Mouse (Mus musculus) megakaryocyte-erythroid progenitor cell, adult 5-6 weeks (primary cell): Measurements from ENCODE around the gene Hivep3. TPM values are rescaled to one million over a fixed set of nuclear protein-coding genes. Genes with fewer than 3 reads are reported as not detected.

ENCODE experiments used
- ATAC-seq: replicated peaks from 2 replicates; pipeline ENCODE4 v1.8.0; 2016; ENCODE audit warnings: mild to moderate bottlenecking, inconsistent platforms; ENCODE audit not compliant: severe bottlenecking, poor library complexity, low FRiP score, low TSS enrichment
- total RNA-seq, 2 experiments: library from RNA; stranded (forward) in 1 of 2; stranded (reverse) in 1 of 2; fragments of 200-1000, 215-1000 nt in 1 of 2; fragments of >200 nt in 1 of 2; fragmentation: Nextera tagmentation in 1 of 2; gene quantifications; 2 replicates each; pipeline ENCODE4 v1.2.3; 2014 to 2017

The Hivep3 gene
- total RNA-seq, 2 experiments from 2014 or later: 2.5 to 2.9 TPM

GRCm38 (mm10) chr4:120106362-120106761, 372.8 kb downstream of the Hivep3 start:
- ATAC-seq: no peak

- ATAC-seq: no peak
Observed at GRCm38 (mm10) chr4:120107787-120108186, 374.2 kb downstream of the Hivep3 start.

GRCm38 (mm10) chr4:120115516-120115915, 381.9 kb downstream of the Hivep3 start:
- no peak for ATAC-seq

DNA sequence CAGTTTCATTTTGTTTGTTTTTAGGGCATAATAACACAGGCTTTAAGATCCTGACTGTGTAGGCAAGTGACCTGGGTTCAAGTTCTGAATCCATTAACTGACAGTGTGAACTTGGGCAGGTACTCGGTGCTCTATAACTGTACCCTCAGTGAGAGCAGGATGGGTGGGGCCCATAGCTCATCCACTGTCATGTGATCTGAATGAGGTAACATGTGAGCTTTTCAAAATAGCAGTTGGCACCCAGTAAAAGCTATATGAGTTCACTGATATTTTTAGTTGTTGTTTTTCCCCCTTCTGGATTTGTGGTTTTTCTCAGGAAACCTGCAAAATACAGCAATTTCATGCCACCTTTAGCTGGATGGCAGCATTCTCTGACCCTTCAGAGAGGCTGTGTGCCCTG, 382.7 kb downstream of the Hivep3 start:
- ATAC-seq: no peak

GRCm38 (mm10) chr4:120120276-120120675, 386.7 kb downstream of the Hivep3 start:
- ATAC-seq: peak; percentile 86

- no peak for ATAC-seq
Observed at GRCm38 (mm10) chr4:120124656-120125055, 391.1 kb downstream of the Hivep3 start.

DNA sequence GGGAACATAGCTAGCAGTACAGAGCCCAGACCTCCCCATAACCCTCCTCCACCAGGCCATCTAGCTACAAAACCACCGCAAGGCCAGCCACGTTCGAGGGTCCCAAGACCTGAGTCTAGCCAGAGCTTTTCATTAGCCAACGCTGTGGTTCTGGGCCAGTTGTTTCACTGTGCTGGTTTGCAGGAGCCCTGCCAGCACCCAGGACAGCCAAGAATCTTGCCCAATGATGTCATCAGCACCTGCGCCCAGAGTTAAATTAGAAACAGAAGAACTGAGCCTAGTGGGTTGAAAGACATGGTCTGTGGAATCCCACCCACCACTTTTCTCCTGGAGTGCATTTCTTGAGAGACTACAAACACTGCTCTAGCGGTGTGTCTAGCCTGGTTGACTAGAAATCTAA, 392.5 kb downstream of the Hivep3 start:
- ATAC-seq: no peak

DNA sequence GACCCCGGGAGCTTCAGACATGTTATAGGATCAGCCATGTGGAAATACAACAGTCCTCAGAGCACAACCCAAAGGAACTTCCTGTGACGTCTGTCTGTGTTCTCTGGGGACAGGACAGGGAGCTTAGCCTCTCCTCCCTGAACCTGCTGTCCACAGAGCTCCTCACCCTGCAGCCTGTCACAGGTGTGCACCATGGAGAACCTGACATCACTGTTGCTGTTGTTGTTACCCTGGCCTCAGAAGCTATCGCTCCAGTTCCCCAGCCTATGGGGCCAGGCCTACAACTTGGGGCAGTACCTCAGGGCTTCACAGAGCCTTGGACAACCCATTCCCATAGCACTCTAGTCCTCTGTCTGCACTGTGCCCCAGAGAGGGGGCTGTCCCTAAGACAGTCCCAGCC, 393.7 kb downstream of the Hivep3 start:
- ATAC-seq: no peak

DNA sequence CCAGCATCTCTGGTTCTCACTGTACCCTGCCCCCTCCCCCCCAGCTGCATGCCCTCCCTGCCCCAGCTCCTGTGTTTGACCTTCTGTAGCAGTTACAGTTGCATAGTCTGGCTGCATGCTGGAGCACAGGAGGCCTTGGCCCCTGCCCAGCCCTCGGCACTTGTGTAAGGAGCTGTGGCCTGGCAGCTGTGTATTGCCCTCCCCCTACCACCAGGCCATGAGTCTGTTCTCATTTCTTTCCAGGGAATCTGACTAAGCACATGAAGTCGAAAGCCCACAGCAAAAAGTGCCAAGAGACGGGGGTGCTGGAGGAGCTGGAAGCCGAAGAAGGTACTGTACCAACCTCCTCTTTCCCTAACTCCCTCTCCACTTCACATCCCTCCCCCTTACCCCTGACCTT, 394.4 kb downstream of the Hivep3 start:
- ATAC-seq: no peak

GRCm38 (mm10) chr4:120129233-120129885, 395.8 kb downstream of the Hivep3 start:
- ATAC-seq: peak; percentile 84

- ATAC-seq: no peak
Observed at GRCm38 (mm10) chr4:120130926-120131325, 397.3 kb downstream of the Hivep3 start.

GRCm38 (mm10) chr4:120131441-120132220, 398.0 kb downstream of the Hivep3 start:
- no peak for ATAC-seq

GRCm38 (mm10) chr4:120134223-120134622, 400.6 kb downstream of the Hivep3 start:
- no peak for ATAC-seq

DNA sequence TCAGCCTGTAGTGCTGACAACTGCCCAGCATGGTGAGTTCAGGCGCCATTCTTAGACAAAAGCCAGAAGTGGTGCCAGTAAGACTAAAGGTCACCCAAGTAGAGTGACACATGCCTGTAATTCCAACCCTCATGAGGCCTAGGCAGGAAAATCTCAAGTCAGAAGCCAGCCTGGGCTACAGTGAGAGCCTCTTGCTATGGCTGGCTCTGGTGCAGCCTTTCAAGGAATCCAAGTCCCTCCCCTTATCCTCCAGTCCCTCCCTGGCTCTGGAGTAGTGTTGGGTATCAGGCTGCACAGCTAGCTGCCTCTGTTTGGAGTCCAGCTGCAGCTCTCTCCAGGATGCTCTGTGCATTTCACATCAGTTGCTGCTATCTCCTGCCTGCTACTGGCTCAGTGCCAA, 408.2 kb downstream of the Hivep3 start:
- ATAC-seq: no peak

DNA sequence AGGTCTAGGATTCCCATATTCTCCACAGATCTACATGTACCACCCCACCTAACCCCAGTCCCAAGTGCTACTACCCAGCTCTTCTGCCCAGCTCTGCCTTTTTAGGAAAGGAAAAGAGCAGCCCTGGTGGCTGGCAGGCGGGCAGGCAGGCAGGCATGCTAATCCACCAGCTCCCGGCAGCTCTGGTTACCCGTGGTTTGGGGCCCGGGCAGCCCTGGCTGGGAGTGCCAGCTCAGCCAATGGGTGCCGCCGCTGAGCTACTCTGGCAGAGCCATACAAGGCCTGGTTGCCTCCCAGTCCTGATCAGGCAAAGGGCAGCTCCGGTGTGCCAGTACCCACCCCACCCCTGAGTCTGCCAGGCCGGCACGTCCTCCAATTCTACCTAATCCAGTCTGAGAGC, 409.3 kb downstream of the Hivep3 start:
- no peak for ATAC-seq

DNA sequence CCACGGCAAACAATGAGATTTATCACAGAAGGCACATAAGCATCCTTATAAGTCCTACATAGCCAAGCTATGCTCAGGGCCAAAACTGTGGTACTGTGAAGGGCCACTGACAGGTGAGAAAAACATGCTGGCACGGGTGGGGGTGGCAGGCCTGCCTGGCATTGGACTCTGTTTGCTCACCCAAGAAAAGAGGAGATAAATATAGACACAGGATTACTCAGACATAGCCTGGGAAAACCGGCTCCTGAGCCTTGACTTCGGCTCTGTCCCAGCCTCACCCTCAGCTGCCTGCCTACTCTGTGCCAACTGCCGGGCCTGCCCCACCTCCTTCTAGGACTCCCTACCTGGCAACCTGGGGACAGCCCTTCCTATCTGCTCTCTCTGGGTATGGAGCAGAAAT, 410.8 kb downstream of the Hivep3 start:
- no peak for ATAC-seq

DNA sequence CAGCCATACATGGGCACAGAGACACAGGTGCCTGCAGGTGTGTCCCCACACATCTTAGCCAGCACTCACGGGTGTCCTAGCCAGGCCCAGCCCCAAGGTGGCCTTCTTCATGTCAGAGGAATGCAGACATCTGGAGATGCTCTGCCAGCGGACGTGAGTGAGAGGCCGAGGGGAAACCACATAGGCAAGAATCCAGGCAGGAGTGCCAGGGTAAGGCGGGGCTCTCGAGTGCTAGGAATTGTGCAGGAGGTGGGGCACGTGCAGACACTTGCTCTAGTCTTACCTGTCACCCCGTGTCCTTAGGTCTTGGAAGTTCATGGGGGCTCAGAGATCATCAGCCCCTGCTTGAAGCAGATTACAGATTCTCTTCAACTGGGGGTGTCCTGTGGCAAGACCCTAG, 412.3 kb downstream of the Hivep3 start:
- no peak for ATAC-seq

GRCm38 (mm10) chr4:120148291-120149141, 414.9 kb downstream of the Hivep3 start:
- ATAC-seq: peak; percentile 31; the same call in 1 of the 2 replicates

DNA sequence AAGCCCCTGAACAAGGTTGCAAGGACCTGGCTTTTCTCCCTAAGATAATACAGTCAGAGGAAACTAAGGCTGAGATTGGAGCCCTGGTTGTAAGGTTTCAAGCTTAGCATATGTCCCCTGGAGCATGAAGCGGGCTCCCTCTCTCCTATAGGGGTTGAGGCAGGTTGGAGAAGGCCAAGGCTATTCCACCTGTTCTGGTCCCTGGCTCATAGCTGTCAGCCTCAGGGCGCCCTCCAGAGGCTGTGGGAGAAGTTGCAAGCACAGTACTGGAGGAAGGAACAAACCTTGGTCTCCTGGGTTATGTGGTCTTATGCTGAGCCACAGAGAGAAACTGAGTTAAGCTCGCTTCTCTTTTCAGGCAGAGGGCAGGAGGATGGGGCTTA, 415.5 kb downstream of the Hivep3 start:
- ATAC-seq: peak; percentile 43; the same call in 1 of the 2 replicates

DNA sequence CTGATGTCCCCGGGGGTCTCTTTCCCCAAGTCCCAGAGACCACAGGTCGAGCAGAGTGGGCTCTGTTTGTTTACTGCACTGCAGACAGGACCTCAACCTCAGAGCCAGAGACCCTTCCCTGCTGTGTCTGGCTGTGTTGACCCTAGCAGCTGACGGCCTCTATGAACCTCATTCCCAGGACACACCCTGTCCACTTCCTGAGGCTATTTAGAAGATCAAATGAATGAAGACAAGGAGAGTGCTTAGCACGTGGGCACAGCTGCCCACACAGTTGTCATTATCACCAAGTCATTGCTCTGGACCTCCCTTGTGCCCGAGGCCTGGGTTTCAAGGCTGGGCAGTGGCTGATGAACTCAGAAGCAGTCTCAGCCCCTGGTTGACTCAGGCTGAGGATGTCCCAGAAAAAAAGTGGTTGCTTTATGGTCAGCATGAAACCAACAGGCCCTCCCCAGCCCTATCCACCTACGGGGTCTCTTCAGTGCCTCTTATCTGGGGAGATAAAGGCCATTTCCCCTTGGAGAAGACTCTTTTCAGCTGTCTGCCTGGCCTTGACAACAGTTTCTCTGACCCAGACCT, 416.8 kb downstream of the Hivep3 start:
- no peak for ATAC-seq
